Mouse (Mus musculus) skeletal muscle tissue, adult 2 months (tissue): ENCODE measurements around the gene Cdk19.
"Not testable (repeated sequence)": the region's sequence is repeated elsewhere in the genome, so short reads cannot be mapped to it uniquely, and the experiment has no call there.

Experiments
- DNase-seq: peaks from one replicate; pipeline ENCODE4 v3.0.0-alpha.2; 2012; ENCODE audit warnings: low read depth, low spot score

Gene Cdk19

DNA sequence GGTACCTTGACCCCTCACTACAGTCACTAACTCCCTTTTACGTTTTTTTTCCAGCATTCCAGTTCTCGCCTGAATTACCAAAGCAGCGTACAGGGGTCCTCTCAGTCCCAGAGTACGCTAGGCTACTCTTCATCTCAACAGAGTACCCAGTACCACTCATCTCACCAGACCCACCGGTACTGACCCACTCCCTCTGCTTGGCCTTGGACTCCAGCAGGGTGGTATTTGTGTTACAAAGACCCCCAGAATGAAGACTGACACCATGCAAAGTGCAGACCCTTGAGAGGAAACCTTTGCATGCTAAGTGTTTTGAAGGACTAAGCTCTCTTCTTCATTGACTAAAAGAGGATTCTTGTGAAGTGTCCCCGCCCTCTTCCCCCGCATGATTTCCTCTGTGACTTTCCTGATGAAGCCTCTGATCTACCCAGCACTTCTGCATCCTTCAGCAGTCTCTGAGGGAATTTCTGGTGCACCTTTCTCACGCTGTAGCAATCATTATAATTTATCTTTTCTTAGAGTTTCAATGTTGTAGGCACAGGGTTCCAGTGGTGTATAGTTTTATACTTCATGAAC lies 140.3 kb downstream of the Cdk19 start:
- DNase-seq: no peak

GRCm38 (mm10) chr10:40481534-40481933 lies 142.2 kb downstream of the Cdk19 start:
- no peak for DNase-seq

GRCm38 (mm10) chr10:40482285-40482684 lies 142.9 kb downstream of the Cdk19 start:
- DNase-seq: no peak

- no peak for DNase-seq
Measured at GRCm38 (mm10) chr10:40489086-40489796, 149.9 kb downstream of the Cdk19 start.

- DNase-seq: no peak
Measured at GRCm38 (mm10) chr10:40491131-40491530, 151.8 kb downstream of the Cdk19 start.

DNA sequence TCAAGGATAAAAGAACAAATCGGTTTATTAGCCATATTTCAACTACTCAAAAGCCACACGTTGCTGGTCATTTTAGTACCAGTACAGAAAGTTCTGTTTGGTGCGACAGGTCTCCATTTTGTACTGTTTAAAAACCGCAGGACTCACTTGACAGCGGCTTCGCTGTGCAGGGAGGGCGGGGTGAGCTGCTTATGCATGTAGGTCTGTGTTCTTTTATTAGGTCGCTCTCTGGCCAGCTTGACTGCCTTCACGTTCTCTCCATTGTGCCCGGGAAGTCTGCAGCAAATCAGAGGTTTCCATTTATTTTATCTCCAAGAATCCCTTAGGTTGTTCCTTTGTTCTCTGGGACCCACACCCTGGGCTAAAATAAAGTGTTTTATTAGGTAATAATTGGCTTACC lies 152.4 kb downstream of the Cdk19 start:
- no peak for DNase-seq

DNA sequence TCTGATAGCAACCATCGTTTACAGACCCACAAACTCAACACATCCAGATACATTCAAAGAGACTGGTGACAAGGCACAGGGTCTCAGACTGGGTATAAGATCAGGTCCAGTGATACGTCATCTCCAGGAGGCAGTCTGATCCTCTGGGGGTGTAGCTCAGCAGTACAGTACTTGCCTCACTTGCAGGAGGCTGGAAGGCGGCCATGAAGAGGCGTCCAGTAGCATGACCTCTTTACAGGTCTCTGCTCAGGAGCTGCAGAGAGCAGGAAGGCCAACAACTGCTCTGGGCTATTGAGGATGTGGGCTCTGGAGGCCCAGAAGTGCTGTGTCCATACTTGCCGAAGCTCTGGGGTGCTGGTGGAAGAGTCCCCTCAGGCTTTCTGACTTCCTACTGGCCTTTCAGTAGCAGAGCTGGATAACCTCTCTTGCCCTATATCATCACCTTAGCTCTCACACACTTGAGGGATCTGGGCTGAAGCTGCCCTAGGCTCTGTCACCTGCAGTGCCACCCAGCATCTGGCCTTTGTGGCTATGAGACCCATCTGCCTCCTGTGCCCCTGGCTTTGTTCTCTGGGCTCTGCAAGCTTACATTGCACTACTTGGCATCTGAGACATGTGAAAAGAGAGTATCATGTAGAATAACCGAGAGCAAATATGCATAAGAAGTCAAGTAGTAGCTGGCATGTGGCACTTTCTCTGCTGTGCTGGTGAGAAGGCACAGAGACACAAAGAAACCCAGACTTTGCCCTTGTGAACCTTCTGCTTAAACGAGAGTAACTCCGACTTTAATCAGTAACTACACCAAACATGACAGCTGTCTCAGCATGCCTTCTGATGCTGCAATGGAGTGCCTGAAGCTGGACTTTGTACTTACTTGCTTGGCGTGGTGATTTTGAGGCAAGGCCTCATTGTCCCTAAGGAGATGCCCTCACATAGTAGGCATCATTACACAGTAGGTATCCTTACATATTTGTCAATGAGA lies 155.1 kb downstream of the Cdk19 start:
- DNase-seq: no peak

DNA sequence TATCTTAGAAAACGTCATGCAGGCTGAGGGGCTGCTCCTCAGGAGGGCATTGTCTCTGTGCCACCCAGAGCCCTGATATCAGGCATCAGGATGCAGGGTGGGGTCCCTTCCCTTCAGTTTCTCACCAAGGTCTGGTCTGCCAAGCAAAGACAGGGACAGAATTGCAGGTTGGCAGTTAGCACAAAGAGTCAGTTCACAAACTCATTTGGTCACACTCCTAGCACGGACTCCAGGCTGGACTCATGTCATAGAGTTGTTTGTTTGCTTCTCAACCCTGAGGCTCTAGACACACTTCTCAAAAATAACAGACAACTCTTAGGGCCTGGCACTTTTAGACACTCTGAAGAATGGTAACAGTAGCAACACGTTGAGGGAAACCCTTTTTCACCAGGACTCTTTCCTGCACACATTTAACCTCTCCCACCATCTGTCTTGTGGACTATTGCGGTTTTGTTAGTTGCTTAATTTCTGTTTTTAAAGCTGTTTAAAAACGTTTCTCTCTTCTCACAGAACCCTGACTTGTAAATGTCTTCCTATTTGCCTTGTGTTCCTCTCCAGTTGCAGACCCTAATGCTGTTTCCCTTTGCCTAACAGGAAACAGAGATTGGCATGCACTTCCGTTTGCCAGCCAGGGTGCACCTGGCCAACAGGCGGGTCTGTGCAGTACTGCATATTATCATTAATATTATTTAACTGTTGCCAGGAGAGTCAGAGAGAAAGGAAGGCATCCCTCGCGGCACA lies 158.1 kb downstream of the Cdk19 start:
- DNase-seq: no peak

GRCm38 (mm10) chr10:40498426-40498825 lies 159.1 kb downstream of the Cdk19 start:
- no peak for DNase-seq

- peak; percentile 27 for DNase-seq
Measured at GRCm38 (mm10) chr10:40499314-40500252, 160.2 kb downstream of the Cdk19 start.

GRCm38 (mm10) chr10:40500723-40501245 lies 161.4 kb downstream of the Cdk19 start:
- no peak for DNase-seq

GRCm38 (mm10) chr10:40502734-40503133 lies 163.4 kb downstream of the Cdk19 start:
- no peak for DNase-seq

DNA sequence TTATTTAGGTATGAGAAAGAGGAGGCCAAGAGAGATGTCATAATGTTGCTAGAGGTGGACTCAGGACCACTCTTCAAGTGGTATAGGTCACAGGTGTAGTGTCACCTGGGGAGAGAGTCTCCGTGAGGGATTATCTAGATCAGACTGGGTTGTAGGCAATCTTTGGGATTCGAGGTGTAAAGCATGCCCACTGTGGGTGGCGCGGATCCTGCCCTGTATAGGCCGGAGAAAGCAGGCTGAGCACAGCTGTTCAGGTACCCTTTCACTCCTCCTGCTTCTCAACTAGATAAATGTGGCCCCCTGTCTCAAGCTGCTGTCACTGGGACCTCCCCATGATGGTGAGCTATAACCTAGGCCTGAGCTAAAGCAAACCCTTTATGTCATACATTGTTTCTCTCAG lies 171.0 kb downstream of the Cdk19 start:
- DNase-seq: no peak

DNA sequence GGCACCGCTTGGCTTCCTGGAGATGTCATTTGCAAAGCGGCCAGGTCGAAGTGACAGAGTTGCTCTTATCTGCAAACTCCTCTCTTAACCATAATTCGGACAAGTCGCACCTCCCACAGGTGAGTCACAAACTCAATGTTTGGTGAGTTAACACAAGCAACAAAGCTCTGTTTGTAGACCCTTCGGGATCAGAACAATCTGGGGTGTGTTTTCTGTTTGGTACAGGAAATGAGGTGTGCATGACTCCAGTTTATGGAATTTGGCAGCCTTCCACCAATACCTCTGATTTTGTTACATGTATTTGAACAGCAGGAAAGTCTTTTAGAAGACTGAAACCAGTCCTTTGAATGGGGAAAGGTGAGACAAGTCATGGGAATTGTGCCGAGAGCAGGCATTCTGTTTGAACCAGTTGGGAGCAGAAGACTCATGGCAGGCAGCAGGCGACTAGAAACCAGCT lies 171.9 kb downstream of the Cdk19 start:
- DNase-seq: no peak

- DNase-seq: no peak
Measured at GRCm38 (mm10) chr10:40512185-40512584, 172.8 kb downstream of the Cdk19 start.

GRCm38 (mm10) chr10:40512996-40513395 lies 173.6 kb downstream of the Cdk19 start:
- not testable (repeated sequence) for DNase-seq

- DNase-seq: no peak
Measured at GRCm38 (mm10) chr10:40515225-40515681, 175.9 kb downstream of the Cdk19 start.

DNA sequence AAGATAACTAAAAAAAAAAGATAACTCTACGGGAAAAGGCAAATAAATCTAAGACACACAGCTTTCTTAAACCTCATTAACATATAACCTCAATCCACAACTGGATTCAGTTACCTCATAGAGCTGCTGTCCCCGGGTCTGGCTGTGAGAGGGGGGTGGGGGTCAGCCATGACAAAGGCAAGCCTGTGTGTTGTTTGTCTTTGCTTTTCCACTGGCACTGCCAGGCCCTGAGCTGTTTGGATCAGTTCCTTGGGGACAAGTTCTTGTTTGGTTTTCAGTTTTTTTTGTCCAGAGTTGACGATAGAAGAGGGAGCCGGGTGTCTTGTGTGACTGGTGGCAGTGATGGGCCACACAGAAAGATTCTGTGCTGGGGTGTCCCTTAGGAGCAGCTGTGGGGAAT lies 177.1 kb downstream of the Cdk19 start:
- DNase-seq: no peak

DNA sequence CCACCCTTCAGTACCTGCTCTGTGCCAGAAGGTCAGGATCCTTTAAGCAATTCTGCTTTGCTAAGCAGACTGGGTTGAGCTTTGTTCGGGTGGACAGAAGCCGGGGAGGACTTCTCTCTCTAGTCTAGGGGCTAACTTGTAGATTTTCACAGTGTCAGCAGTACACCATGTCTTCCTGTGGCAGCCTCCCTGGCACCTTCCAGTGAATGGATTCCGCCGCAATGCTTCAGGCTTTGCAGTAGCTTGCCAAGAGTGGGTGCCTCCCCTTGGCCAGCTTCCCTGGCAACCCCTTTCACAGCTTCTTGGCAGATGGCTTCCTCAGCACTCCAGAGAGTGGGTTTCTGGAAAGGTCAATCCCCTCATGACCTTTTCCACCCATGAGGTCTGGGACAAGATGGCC lies 180.2 kb downstream of the Cdk19 start:
- no peak for DNase-seq

DNA sequence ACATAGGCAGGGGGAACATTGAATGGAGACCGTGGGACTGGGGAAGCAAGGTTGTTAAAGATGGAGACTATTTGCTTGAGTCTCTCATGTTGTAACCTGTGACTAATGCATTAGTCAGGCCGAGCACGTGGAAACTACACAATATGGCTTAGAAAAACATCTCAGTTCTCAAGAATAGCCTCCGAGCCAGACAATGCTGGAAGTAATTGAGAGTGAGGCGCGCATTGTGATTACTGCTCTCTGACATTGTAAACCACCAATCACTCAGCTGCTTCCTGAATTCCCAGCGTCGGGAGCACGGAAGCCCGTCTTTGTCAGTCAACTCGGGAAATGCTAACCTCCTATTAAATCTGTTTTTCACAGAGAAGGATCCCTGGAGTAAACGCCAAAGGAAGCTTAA lies 182.2 kb downstream of the Cdk19 start:
- DNase-seq: no peak
